Mouse (Mus musculus) intestine, embryonic 16.5 days (tissue): ENCODE measurements at regions not wholly inside any gene's neighbourhood (a gene's known extent, or its start where the extent isn't known, plus 50 kb on each side); places are given as distances from the start of the nearest gene placed in this dataset.

Source experiments
- ATAC-seq: fragments of 200-750 bp; cut with Nextera tagmentation; 2 replicates; pipeline ENCODE4 v1.8.0; 2017; ENCODE audit warnings: moderate TSS enrichment, moderate library complexity
- H3K27ac ChIP-seq: fragments of 300-500 bp; sonication (generic); 2 replicates; pipeline ENCODE4 v1.5.1; 2014; ENCODE audit warnings: mild to moderate bottlenecking, low read length
- H3K27me3 ChIP-seq: fragments of 300-500 bp; sonication (generic); replicated peaks from 2 replicates; pipeline ENCODE4 v1.6.1; 2014; ENCODE audit warnings: low read length, control low read depth, mixed read lengths; ENCODE audit not compliant: control insufficient read depth, insufficient read depth
- H3K36me3 ChIP-seq: fragments of 300-500 bp; sonication (generic); 2 replicates; pipeline ENCODE4 v1.6.1; 2014; ENCODE audit warnings: low read length, control low read depth; ENCODE audit not compliant: control insufficient read depth, insufficient read depth
- H3K4me1 ChIP-seq: fragments of 300-500 bp; sonication (generic); 2 replicates; pipeline ENCODE4 v1.6.1; 2014; ENCODE audit warnings: low read length, control low read depth, mixed read lengths; ENCODE audit not compliant: control insufficient read depth, insufficient read depth
- H3K4me2 ChIP-seq: fragments of 300-500 bp; sonication (generic); 2 replicates; pipeline ENCODE4 v1.6.1; 2014; ENCODE audit warnings: low read depth, low read length, control low read depth
- H3K4me3 ChIP-seq: fragments of 300-500 bp; sonication (generic); 2 replicates; pipeline ENCODE4 v1.5.1; 2014; ENCODE audit warnings: mild to moderate bottlenecking, low read length
- H3K9ac ChIP-seq: fragments of 300-500 bp; sonication (generic); 2 replicates; pipeline ENCODE4 v1.6.1; 2014; ENCODE audit warnings: low read depth, low read length
- H3K9me3 ChIP-seq: fragments of 300-500 bp; sonication (generic); 2 replicates; pipeline ENCODE4 v1.6.1; 2016; ENCODE audit warnings: low read length, control low read depth; ENCODE audit not compliant: control insufficient read depth
- WGBS: fragments of 180-500 bp; shearing (Covaris S2); extraction: QIAGEN DNeasy Blood & Tissue Kit; methylation state at CpG from one replicate; pipeline ENCODE4 v1.1.7; 2014; 5-methylcytosine and 5-hydroxymethylcytosine counted together

DNA sequence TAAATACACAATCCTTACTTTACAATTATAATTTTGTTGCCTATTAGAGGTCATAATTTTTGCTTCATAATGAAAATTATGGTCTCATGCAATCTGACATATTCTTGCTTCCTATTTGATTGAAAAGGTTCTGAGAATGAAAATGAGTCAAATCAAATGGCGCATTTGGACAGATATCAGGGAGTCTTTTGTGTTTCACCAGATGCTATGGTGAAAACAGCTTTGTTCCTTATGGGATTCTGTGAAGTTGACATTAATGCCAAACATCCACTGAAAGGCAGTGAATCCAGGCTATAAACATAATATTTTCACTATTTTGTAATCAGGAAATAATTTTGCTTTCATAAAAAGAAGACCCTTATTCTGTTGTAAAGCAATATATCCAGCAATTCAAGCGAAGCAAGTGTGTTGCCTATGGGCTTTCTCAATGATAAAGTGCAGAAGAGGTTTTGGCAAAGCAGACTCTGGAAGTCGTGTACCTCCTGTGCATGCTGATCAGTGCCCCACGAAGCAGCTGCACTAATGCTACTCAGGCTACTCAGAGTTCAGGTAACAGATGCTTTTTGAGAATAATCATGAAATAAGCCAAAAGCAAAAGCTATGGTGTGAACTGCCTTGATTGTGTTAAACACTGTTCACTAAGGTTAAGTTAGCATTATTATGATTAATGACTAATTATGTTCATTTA lies 1353.0 kb upstream of the Luzp2 start:
- no peaks in the 10 kb centered on the region for H3K27me3 ChIP-seq
- no peak overlapping the region for H3K4me2 ChIP-seq
- ATAC-seq: no peak
- H3K9me3 ChIP-seq: no peaks in the 10 kb centered on the region
- no peak overlapping the region for H3K4me3 ChIP-seq
- H3K27ac ChIP-seq: no peak overlapping the region
- no peaks in the 10 kb centered on the region for H3K36me3 ChIP-seq
- no peaks in the 10 kb centered on the region for H3K4me1 ChIP-seq
- H3K9ac ChIP-seq: no peak overlapping the region
- 60% methylated on average over 4 of the region's 4 CpGs for WGBS

DNA sequence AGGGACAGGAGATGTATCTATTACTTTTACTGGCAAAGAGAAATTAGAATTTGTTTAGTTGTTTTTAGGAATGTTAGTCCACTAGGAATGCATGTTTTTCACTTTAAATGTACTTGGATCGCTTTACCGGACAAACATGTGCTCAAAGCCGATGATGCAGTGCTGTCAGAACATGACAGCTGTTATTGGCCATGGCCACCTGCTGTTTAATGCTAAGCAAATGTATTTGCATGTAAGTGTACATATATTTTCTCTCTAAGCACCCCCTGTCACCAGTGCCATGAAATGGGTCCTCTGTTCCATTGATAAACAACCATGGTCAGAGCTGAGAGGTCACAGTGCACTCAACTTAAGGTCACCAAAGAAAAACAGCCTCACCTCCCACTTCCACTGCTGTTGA lies 1349.2 kb upstream of the Luzp2 start:
- Histone ChIP-seq H3K27me3 (no peaks in the 10 kb centered on the region), H3K36me3 (no peaks in the 10 kb centered on the region), H3K27ac (no peak overlapping the region), H3K4me1 (no peaks in the 10 kb centered on the region), H3K9me3 (no peaks in the 10 kb centered on the region), H3K4me3 (no peak overlapping the region), H3K4me2 (no peak overlapping the region), H3K9ac (no peak overlapping the region)
- 72% methylated on average over 3 of the region's 3 CpGs for WGBS
- no peak for ATAC-seq

DNA sequence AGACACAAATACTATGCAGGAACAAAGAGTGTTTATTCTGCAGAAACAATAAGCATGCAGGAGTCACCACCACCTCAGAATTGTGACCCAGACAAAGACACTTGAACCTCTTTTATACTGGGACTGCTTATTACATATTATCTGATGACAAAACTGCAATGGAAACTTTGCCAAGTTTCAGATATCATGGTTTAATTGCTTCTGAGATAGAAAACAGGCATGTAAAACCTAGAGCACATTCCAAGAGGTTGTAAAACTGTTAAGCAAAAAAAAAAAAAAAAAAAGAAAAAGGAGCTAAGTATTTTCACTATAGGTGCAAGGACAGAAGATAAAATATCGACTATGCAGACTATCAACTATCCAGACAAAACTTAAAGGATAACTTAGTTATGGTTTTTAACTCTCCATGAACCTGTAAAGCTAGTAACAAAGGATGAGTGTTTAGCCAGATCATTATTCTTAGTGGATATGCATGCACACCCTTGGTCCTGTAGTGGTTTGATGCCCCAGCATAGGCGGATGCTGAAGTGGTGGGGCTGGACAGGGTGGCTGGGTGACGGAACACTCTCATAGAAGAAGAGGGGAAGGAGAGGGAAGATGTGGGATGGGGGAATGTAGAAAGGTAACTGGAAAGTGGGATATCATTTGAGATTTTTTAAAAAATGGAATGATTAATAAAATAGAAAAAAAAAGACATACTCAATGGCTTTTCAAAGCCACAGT lies 1312.9 kb upstream of the Luzp2 start:
- H3K27ac ChIP-seq: no peak overlapping the region
- peak; percentile 87 for ATAC-seq
- H3K9me3 ChIP-seq: no peaks in the 10 kb centered on the region
- H3K4me2 ChIP-seq: no peak overlapping the region
- H3K9ac ChIP-seq: no peak overlapping the region
- H3K4me1 ChIP-seq: no peaks in the 10 kb centered on the region
- H3K36me3 ChIP-seq: no peaks in the 10 kb centered on the region
- no peak overlapping the region for H3K4me3 ChIP-seq
- WGBS: 53% methylated on average over 3 of the region's 3 CpGs
- no peaks in the 10 kb centered on the region for H3K27me3 ChIP-seq
